Mouse (Mus musculus) limb, embryonic 10.5 days (tissue): ENCODE results near the gene Npl. TPM values are rescaled to one million over a fixed set of nuclear protein-coding genes. Genes with fewer than 3 reads are reported as not detected.
A peak's percentile ranks its signal among the peaks of the same experiment; 100 is the strongest.

Source experiments
- DNase-seq: peaks from one replicate; pipeline ENCODE4 v3.0.0-alpha.2; 2017; ENCODE audit warnings: low spot score
- H3K27ac ChIP-seq: fragments of 300-500 bp; sonication (generic); 2 replicates; pipeline ENCODE4 v1.5.1; 2016; ENCODE audit warnings: mild to moderate bottlenecking
- H3K27me3 ChIP-seq: fragments of 300-500 bp; sonication (generic); 2 replicates; pipeline ENCODE4 v1.6.1; 2016; ENCODE audit warnings: low read depth, mild to moderate bottlenecking; ENCODE audit not compliant: poor library complexity, severe bottlenecking
- H3K36me3 ChIP-seq: fragments of 300-500 bp; sonication (generic); 2 replicates; pipeline ENCODE4 v1.6.1; 2016; ENCODE audit warnings: mild to moderate bottlenecking, moderate library complexity
- H3K4me1 ChIP-seq: fragments of 300-500 bp; sonication (generic); 2 replicates; pipeline ENCODE4 v1.6.1; 2016
- H3K4me3 ChIP-seq: fragments of 300-500 bp; sonication (generic); 2 replicates; pipeline ENCODE4 v1.5.1; 2016; ENCODE audit warnings: mild to moderate bottlenecking, moderate library complexity
- H3K9me3 ChIP-seq: fragments of 300-500 bp; sonication (generic); replicated peaks from 2 replicates; pipeline ENCODE4 v1.6.1; 2016; ENCODE audit warnings: mild to moderate bottlenecking
- WGBS: fragments of 180-500 bp; shearing (Covaris S2); methylation state at CpG from one replicate; pipeline ENCODE4 v1.1.7; 2016; 5-methylcytosine and 5-hydroxymethylcytosine counted together
- polyA plus RNA-seq: library from polyadenylated mRNA; unstranded; fragments of >200 nt; fragmentation: Nextera tagmentation; extraction: Ambion mirVana; gene quantifications from 2 replicates; pipeline ENCODE4 v1.2.1, GENCODE M21; 2016

The Npl gene
- polyA plus RNA-seq = 4.9 and 5.2 TPM in 2 replicates

DNA sequence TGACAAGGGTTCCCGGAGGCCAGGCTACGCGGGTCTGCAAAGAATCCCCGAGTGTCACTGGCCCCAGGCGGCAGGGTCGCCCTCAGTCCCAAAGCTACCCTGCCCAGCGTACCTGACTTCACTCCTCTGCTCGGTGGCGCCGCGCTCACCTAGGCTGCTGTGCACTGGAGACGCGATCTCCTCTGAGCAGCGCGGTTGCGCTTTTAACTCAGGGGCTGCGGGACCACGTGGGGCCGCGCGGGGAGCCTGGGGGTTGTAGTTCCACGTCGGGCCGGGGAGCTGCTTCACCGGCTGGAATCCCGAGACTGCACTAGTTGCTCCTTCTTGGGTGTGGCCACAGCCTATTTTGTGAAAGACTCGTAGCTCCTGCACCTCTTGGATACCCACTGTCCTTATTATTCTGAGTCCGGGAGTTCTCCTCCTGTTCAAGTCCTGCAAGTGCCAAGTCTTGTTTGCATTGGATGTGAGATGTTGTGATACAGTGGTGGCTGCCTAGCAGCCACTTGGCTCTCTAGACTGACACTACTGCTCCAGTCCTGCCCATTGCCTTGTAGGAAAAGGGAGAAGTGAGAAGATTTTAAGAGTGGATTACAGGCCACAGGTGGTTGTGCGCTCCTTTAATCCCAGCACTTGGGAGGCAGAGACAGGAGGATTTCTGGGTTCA is at the start of gene Npl:
Gene Npl, minus strand, starts transcription at position 510 of the 664 bp plus-strand sequence.
- 7% methylated on average over 29 of the region's 29 CpGs for WGBS
- H3K9me3 ChIP-seq = no peaks in the 10 kb centered on the region
- DNase-seq = peak; percentile 84

GRCm38 (mm10) chr1:153599302-153600045 is 49.6 kb upstream of the Npl start:
- WGBS = 58% methylated on average over 9 of the region's 9 CpGs
- Histone ChIP-seq H3K27me3 (no peaks in the 10 kb centered on the region), H3K4me1 (peaks cover 8% of the 10 kb centered on the region; the same call in 1 of the 2 replicates), H3K4me3 (no peak overlapping the region), H3K9me3 (no peaks in the 10 kb centered on the region), H3K36me3 (no peaks in the 10 kb centered on the region), H3K27ac (0 out of 2 replicates have a peak overlapping the region, but pooled peaks have one; percentile 19)
- no peak for DNase-seq

More for the DNA sequence above, at the start of gene Npl:
- Histone ChIP-seq H3K27ac (peak within 1 kb of the TSS; percentile 58), H3K27me3 (peaks cover 26% of the 10 kb centered on the region), H3K4me3 (peak within 1 kb of the TSS; percentile 60), H3K4me1 (peaks cover 6% of the 10 kb centered on the region; the same call in 1 of the 2 replicates), H3K36me3 (no peaks in the 10 kb centered on the region)

GRCm38 (mm10) chr1:153598773-153599172 is 48.9 kb upstream of the Npl start:
- H3K27me3 ChIP-seq = no peaks in the 10 kb centered on the region
- H3K27ac ChIP-seq = no peak overlapping the region
- peak; percentile 34 for DNase-seq
- H3K36me3 ChIP-seq = no peaks in the 10 kb centered on the region
- peaks cover 8% of the 10 kb centered on the region; the same call in 1 of the 2 replicates for H3K4me1 ChIP-seq
- H3K4me3 ChIP-seq = no peak overlapping the region
- H3K9me3 ChIP-seq = no peaks in the 10 kb centered on the region
- 40% methylated on average over 2 of the region's 2 CpGs for WGBS

DNA sequence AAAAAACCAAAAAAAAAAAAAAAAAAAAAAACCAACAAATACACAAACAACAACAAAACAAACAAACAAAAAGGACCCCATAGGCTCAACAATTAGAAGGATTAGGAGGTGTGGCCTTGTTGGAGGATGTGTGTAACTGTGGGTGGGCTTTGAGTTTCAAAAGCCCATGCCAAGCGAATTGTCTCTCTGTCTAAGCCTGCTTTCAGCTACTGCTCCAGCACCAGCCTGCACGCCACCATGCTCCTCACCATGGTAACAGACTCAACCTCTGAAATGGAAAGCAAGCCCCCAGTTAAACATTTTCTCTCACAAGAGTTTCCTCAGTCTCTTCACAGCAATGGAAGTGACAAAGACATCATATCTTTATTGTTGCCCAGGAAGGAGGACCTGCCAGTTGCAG is 43.8 kb upstream of the Npl start:
- H3K27me3 ChIP-seq = no peaks in the 10 kb centered on the region
- peaks cover 1% of the 10 kb centered on the region; the same call in 1 of the 2 replicates for H3K4me1 ChIP-seq
- H3K36me3 ChIP-seq = no peaks in the 10 kb centered on the region
- no peak overlapping the region for H3K27ac ChIP-seq
- H3K9me3 ChIP-seq = no peaks in the 10 kb centered on the region
- no peak for DNase-seq
- 87% methylated on average over 2 of the region's 2 CpGs for WGBS
- H3K4me3 ChIP-seq = no peak overlapping the region

DNA sequence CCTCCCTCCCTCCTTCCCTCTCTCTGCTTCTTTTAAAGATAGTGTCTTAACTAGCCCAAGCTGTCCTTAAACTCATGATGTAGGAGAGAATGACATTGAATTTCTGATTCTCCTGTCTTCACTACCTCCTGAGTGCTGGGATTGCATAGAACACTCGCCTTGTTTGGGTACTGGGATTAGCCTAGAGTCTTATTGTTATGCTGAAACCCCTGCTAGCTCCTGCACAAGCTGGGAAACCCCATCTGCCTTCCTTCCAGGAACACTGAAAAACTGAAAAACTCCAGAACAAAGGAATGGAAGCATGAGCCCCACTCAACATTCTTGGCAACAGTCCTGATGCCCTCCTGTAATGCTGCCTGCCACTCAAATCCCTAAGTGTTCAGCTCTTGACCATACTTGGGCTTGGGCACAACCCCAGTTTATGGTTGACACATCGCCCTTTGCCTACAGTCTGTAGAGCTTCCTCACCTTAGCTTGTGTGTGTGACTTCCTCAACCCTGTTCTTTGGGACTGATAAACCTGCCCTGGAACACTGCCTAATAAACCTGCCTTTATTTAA is 40.4 kb upstream of the Npl start:
- no peaks in the 10 kb centered on the region for H3K4me1 ChIP-seq
- H3K36me3 ChIP-seq = no peaks in the 10 kb centered on the region
- H3K9me3 ChIP-seq = no peaks in the 10 kb centered on the region
- H3K4me3 ChIP-seq = no peak overlapping the region
- H3K27me3 ChIP-seq = no peaks in the 10 kb centered on the region
- DNase-seq = no peak
- H3K27ac ChIP-seq = no peak overlapping the region
- 70% methylated on average over 2 of the region's 2 CpGs for WGBS

DNA sequence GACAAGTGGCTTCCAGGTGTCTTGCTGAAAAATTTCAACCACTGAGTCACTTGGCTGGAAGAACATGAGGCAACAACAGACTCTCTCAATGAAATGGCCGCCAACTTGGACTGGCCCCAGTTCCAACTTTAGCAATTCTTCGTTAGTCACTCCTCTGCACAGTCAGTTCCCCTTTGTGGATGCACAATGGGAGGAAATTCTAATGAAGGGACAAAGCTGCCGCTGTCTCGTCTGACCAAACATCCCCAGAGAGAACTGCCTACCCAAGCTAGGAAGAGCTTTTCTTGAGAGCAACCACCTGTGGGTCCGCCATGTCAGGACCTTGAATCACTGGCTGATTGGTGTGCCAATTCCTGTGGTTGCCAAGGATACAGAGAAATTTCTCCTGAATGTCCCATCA is 38.1 kb upstream of the Npl start:
- H3K9me3 ChIP-seq = no peaks in the 10 kb centered on the region
- no peak overlapping the region for H3K27ac ChIP-seq
- 89% methylated on average over 5 of the region's 5 CpGs for WGBS
- H3K4me3 ChIP-seq = no peak overlapping the region
- no peaks in the 10 kb centered on the region for H3K27me3 ChIP-seq
- H3K4me1 ChIP-seq = no peaks in the 10 kb centered on the region
- H3K36me3 ChIP-seq = no peaks in the 10 kb centered on the region
- no peak for DNase-seq

DNA sequence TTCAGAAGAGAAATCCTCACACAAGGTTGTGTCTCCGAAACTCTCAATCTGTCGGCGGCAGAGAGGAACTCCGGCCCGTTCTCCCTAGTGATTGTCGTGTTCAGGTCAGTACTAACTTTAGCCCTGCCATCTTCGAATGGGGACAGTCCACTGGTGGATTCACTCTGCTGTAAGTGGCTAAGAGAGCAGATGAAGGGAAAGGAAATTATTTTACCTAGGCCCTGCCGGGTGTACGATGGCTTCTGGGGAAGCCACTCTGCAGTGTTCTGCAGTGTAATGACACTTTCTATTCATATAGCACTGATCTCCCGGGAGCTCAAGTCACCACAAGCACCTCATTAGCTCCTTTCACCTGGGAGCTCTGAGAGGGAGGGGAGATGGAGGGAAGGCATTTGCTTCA is 37.0 kb upstream of the Npl start:
- Histone ChIP-seq H3K27me3 (no peaks in the 10 kb centered on the region), H3K4me1 (no peaks in the 10 kb centered on the region), H3K9me3 (no peaks in the 10 kb centered on the region), H3K27ac (no peak overlapping the region), H3K4me3 (no peak overlapping the region), H3K36me3 (no peaks in the 10 kb centered on the region)
- 83% methylated on average over 10 of the region's 10 CpGs for WGBS
- DNase-seq = no peak

DNA sequence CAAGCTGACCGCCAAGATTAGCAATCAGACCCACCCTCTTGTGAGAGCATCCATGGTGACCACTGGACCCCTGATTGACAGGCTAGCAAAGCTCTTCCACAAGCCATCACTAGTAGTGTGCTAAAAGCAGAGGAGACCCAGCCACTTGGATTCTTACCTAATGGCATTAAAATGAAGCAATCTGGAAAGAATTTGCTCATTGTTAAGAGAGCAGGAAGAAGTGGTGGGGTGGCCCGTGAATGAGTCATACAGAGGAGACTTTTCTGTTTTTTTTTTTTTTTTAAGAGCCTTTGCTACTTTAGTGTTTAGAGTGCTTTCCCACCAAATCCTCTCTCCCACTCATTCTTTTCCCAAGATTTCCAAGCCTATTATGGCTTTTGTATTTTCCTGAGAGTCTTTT is 35.9 kb upstream of the Npl start:
- Histone ChIP-seq H3K4me1 (no peaks in the 10 kb centered on the region), H3K4me3 (no peak overlapping the region), H3K27me3 (no peaks in the 10 kb centered on the region), H3K9me3 (no peaks in the 10 kb centered on the region), H3K36me3 (no peaks in the 10 kb centered on the region), H3K27ac (no peak overlapping the region)
- DNase-seq = no peak
- 76% methylated on average over 2 of the region's 2 CpGs for WGBS

GRCm38 (mm10) chr1:153583189-153583588 is 33.3 kb upstream of the Npl start:
- no peaks in the 10 kb centered on the region for H3K4me1 ChIP-seq
- DNase-seq = no peak
- no peaks in the 10 kb centered on the region for H3K27me3 ChIP-seq
- no peak overlapping the region for H3K4me3 ChIP-seq
- H3K36me3 ChIP-seq = no peaks in the 10 kb centered on the region
- H3K27ac ChIP-seq = no peak overlapping the region
- H3K9me3 ChIP-seq = no peaks in the 10 kb centered on the region
- WGBS = 85% methylated on average over 4 of the region's 4 CpGs

- H3K9me3 ChIP-seq = no peaks in the 10 kb centered on the region
- H3K4me3 ChIP-seq = no peak overlapping the region
- no peak for DNase-seq
- no peaks in the 10 kb centered on the region for H3K36me3 ChIP-seq
- WGBS = 89% methylated on average over 3 of the region's 3 CpGs
- no peaks in the 10 kb centered on the region for H3K4me1 ChIP-seq
- H3K27me3 ChIP-seq = no peaks in the 10 kb centered on the region
- H3K27ac ChIP-seq = no peak overlapping the region
Measured at GRCm38 (mm10) chr1:153574730-153575129, 24.9 kb upstream of the Npl start.

- no peak overlapping the region for H3K27ac ChIP-seq
- no peaks in the 10 kb centered on the region for H3K27me3 ChIP-seq
- H3K36me3 ChIP-seq = no peaks in the 10 kb centered on the region
- H3K9me3 ChIP-seq = no peaks in the 10 kb centered on the region
- DNase-seq = no peak
- WGBS = 73% methylated on average over 4 of the region's 4 CpGs
- no peaks in the 10 kb centered on the region for H3K4me1 ChIP-seq
- no peak overlapping the region for H3K4me3 ChIP-seq
Measured at GRCm38 (mm10) chr1:153572271-153573043, 22.6 kb upstream of the Npl start.

- 80% methylated on average over 8 of the region's 8 CpGs for WGBS
- no peak for DNase-seq
- H3K4me1 ChIP-seq = no peaks in the 10 kb centered on the region
- no peaks in the 10 kb centered on the region for H3K36me3 ChIP-seq
- H3K4me3 ChIP-seq = no peak overlapping the region
- no peak overlapping the region for H3K27ac ChIP-seq
- no peaks in the 10 kb centered on the region for H3K9me3 ChIP-seq
- no peaks in the 10 kb centered on the region for H3K27me3 ChIP-seq
Measured at GRCm38 (mm10) chr1:153565701-153566100, 15.9 kb upstream of the Npl start.
